Mouse (Mus musculus): ENCODE results near the gene Grk2. TPM values are rescaled to one million over a fixed set of nuclear protein-coding genes. Genes with fewer than 3 reads are reported as not detected.
A peak's percentile ranks its signal among the peaks of the same experiment; 100 is the strongest.

Grk2 gene
- polyA plus RNA-seq, 1 experiment = 226 TPM

- TF ChIP-seq POLR2A (IDR thresholded peaks at IDR 0.05; ENCODE audit: borderline replicate concordance, insufficient read depth, low read length) (no peak), CTCF (IDR thresholded peaks at IDR 0.05; ENCODE audit: borderline replicate concordance, insufficient read depth, low read depth, low read length) (no peak)
- Histone ChIP-seq H3K27ac (ENCODE audit: insufficient read depth, low read length) (no peak overlapping the region), H3K27me3 (ENCODE audit: control insufficient read depth, insufficient read depth, low read length) (no peaks in the 10 kb centered on the region), H3K4me1 (ENCODE audit: control insufficient read depth, insufficient read depth, low read length) (peaks cover 14% of the 10 kb centered on the region), H3K4me3 (replicated peaks; ENCODE audit: insufficient read depth, low read depth, low read length) (no peak overlapping the region)
- WGBS = 19% methylated on average over 7 of the region's 7 CpGs
- no peak for DNase-seq
These were observed 22.4 kb downstream of the Grk2 start for GRCm38 (mm10) chr19:4283653-4284052.

GRCm38 (mm10) chr19:4282898-4283553, 23.0 kb downstream of the Grk2 start, which contains the start of gene Ankrd13d:
Gene Ankrd13d (minus strand): TSS chr19:4283137.
- Histone ChIP-seq H3K27ac (ENCODE audit: insufficient read depth, low read length) (peak within 1 kb of the TSS; percentile 32), H3K27me3 (ENCODE audit: control insufficient read depth, insufficient read depth, low read length) (no peaks in the 10 kb centered on the region), H3K4me1 (ENCODE audit: control insufficient read depth, insufficient read depth, low read length) (peaks cover 14% of the 10 kb centered on the region), H3K4me3 (replicated peaks; ENCODE audit: insufficient read depth, low read depth, low read length) (peak within 1 kb of the TSS; percentile 74)
- WGBS = under 1% methylated on average over 50 of the region's 50 CpGs
- peak; percentile 79 to 84 for DNase-seq
- TF ChIP-seq POLR2A (IDR thresholded peaks at IDR 0.05; ENCODE audit: borderline replicate concordance, insufficient read depth, low read length) (peak; percentile 45; the same call in 1 of the 2 replicates), CTCF (IDR thresholded peaks at IDR 0.05; ENCODE audit: borderline replicate concordance, insufficient read depth, low read depth, low read length) (peak; percentile 84)

DNA sequence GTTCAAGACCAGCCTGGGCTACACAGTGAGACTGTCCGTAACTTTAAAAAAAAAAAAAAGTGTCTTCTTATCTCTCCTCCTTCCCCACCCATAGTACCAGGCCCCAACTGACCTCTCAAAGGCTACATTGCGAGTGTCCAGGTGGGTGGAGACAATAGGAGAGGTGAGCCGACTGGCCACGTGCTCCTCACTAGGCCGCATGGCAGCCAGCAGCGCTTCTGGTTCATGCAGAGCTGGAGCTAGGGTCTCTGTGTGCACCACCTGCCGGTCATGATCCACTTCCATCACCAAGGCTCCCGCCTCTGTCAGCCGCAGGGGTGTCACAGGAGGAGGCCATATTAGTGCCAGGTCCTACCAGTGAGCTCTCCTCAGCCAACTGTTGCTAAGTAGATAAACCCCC, 25.6 kb downstream of the Grk2 start:
- no peak for TF ChIP-seq POLR2A (IDR thresholded peaks at IDR 0.05; ENCODE audit: borderline replicate concordance, insufficient read depth, low read length)
- TF ChIP-seq CTCF (IDR thresholded peaks at IDR 0.05; ENCODE audit: borderline replicate concordance, insufficient read depth, low read depth, low read length) = no peak
- no peaks in the 10 kb centered on the region for H3K27me3 ChIP-seq (ENCODE audit: control insufficient read depth, insufficient read depth, low read length)
- 75% methylated on average over 9 of the region's 9 CpGs for WGBS
- DNase-seq = no peak
- no peak overlapping the region for H3K27ac ChIP-seq (ENCODE audit: insufficient read depth, low read length)
- peaks cover 18% of the 10 kb centered on the region for H3K4me1 ChIP-seq (ENCODE audit: control insufficient read depth, insufficient read depth, low read length)
- H3K4me3 ChIP-seq (replicated peaks; ENCODE audit: insufficient read depth, low read depth, low read length) = no peak overlapping the region

DNA sequence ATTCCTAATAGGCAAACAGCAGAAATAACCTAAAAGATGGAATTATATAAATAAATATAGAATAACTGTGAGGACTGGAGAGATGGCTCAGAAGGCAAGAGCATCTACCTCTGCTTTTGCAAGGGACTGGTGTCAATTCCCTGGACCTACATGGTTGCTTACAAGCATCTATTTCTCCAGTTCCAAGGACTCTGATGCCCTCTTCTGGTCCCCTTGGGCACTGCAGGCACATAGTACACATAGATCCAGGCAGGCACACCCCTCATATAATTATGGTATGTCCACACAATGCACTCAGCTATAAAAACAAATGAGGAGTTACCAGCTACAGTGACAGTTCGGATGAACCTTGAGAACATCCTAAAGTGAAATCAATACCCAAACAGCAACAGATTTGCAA, 26.5 kb downstream of the Grk2 start:
- Histone ChIP-seq H3K4me1 (ENCODE audit: control insufficient read depth, insufficient read depth, low read length) (peaks cover 18% of the 10 kb centered on the region), H3K27me3 (ENCODE audit: control insufficient read depth, insufficient read depth, low read length) (no peaks in the 10 kb centered on the region), H3K4me3 (replicated peaks; ENCODE audit: insufficient read depth, low read depth, low read length) (no peak overlapping the region), H3K27ac (ENCODE audit: insufficient read depth, low read length) (no peak overlapping the region)
- WGBS = 98% methylated on average over 1 of the region's 1 CpGs
- TF ChIP-seq CTCF (IDR thresholded peaks at IDR 0.05; ENCODE audit: borderline replicate concordance, insufficient read depth, low read depth, low read length) (peak; percentile 23; the same call in 1 of the 2 replicates), POLR2A (IDR thresholded peaks at IDR 0.05; ENCODE audit: borderline replicate concordance, insufficient read depth, low read length) (no peak)
- peak in 1 of 2 experiments; percentile 28 for DNase-seq

DNA sequence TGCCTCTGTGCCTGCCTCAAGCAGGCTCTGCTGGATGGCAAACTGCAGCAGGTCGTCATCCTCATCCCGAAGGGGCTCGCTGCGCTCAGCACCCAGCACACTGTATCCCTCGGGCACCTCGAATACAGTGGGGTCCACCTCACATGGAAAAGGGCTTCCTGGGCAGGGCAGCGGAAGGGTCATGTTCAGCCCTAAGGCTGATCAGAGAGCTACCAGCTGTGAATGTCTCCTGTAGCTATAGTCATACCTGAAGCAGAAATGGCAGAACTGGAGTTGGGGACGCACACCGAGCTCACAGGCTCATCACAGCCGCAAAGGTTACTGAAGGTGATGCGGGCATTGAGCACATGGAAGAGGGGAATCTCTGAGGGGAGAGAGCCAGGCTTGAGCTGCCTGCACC, 35.0 kb downstream of the Grk2 start:
- TF ChIP-seq POLR2A (IDR thresholded peaks at IDR 0.05; ENCODE audit: borderline replicate concordance, insufficient read depth, low read length) (no peak), CTCF (IDR thresholded peaks at IDR 0.05; ENCODE audit: borderline replicate concordance, insufficient read depth, low read depth, low read length) (no peak)
- Histone ChIP-seq H3K27me3 (ENCODE audit: control insufficient read depth, insufficient read depth, low read length) (no peaks in the 10 kb centered on the region), H3K4me3 (replicated peaks; ENCODE audit: insufficient read depth, low read depth, low read length) (no peak overlapping the region), H3K4me1 (ENCODE audit: control insufficient read depth, insufficient read depth, low read length) (peaks cover 17% of the 10 kb centered on the region), H3K27ac (ENCODE audit: insufficient read depth, low read length) (no peak overlapping the region)
- DNase-seq = peak in 1 of 2 experiments; percentile 19
- WGBS = 94% methylated on average over 11 of the region's 11 CpGs

- 19% methylated on average over 6 of the region's 6 CpGs for WGBS
- no peak overlapping the region for H3K4me3 ChIP-seq (replicated peaks; ENCODE audit: insufficient read depth, low read depth, low read length)
- DNase-seq = no peak
- TF ChIP-seq POLR2A (IDR thresholded peaks at IDR 0.05; ENCODE audit: borderline replicate concordance, insufficient read depth, low read length) (no peak), CTCF (IDR thresholded peaks at IDR 0.05; ENCODE audit: borderline replicate concordance, insufficient read depth, low read depth, low read length) (no peak)
- H3K27ac ChIP-seq (ENCODE audit: insufficient read depth, low read length) = no peak overlapping the region
- H3K27me3 ChIP-seq (ENCODE audit: control insufficient read depth, insufficient read depth, low read length) = no peaks in the 10 kb centered on the region
- H3K4me1 ChIP-seq (ENCODE audit: control insufficient read depth, insufficient read depth, low read length) = peaks cover 17% of the 10 kb centered on the region
These were observed 35.8 kb downstream of the Grk2 start for GRCm38 (mm10) chr19:4270187-4270586.

- peak; percentile 83 to 86 for DNase-seq
- Histone ChIP-seq H3K27me3 (ENCODE audit: control insufficient read depth, insufficient read depth, low read length) (no peaks in the 10 kb centered on the region), H3K4me3 (replicated peaks; ENCODE audit: insufficient read depth, low read depth, low read length) (peak within 1 kb of the TSS; percentile 80), H3K4me1 (ENCODE audit: control insufficient read depth, insufficient read depth, low read length) (peaks cover 17% of the 10 kb centered on the region), H3K27ac (ENCODE audit: insufficient read depth, low read length) (peak within 1 kb of the TSS; percentile 47)
- TF ChIP-seq POLR2A (IDR thresholded peaks at IDR 0.05; ENCODE audit: borderline replicate concordance, insufficient read depth, low read length) (peak; percentile 37; the same call in 1 of the 2 replicates), CTCF (IDR thresholded peaks at IDR 0.05; ENCODE audit: borderline replicate concordance, insufficient read depth, low read depth, low read length) (no peak)
- 4% methylated on average over 46 of the region's 46 CpGs for WGBS
These were observed 37.3 kb downstream of the Grk2 start, which contains the start of gene Ssh3 for GRCm38 (mm10) chr19:4268566-4269361. Gene Ssh3 (minus strand): TSS chr19:4269180.

Data from cerebellum, adult 2 months (tissue).